Mouse (Mus musculus) lung, postnatal 0 days (tissue): ENCODE results near the gene Pym1. TPM values are rescaled to one million over a fixed set of nuclear protein-coding genes. Genes with fewer than 3 reads are reported as not detected.

ENCODE experiments used
- ATAC-seq: fragments of 200-750 bp; cut with Nextera tagmentation; 2 replicates; pipeline ENCODE4 v1.8.0; 2017; ENCODE audit warnings: moderate library complexity
- DNase-seq: peaks from one replicate; pipeline ENCODE4 v3.0.0-alpha.2; 2016; ENCODE audit warnings: low spot score
- H3K27ac ChIP-seq: fragments of 300-500 bp; sonication (generic); 2 replicates; pipeline ENCODE4 v1.5.1; 2014; ENCODE audit warnings: antibody characterized with exemption, mild to moderate bottlenecking, low read length, mixed read lengths
- H3K27me3 ChIP-seq: fragments of 300-500 bp; sonication (generic); replicated peaks from 2 replicates; pipeline ENCODE4 v1.6.1; 2014; ENCODE audit warnings: low read length, mixed read lengths; ENCODE audit not compliant: insufficient read depth
- H3K36me3 ChIP-seq: fragments of 300-500 bp; sonication (generic); 2 replicates; pipeline ENCODE4 v1.6.1; 2014; ENCODE audit warnings: low read length, mixed read lengths; ENCODE audit not compliant: insufficient read depth
- H3K4me1 ChIP-seq: fragments of 300-500 bp; sonication (generic); 2 replicates; pipeline ENCODE4 v1.6.1; 2014; ENCODE audit warnings: antibody characterized with exemption, low read depth, low read length, mixed read lengths; ENCODE audit not compliant: insufficient read depth
- H3K4me2 ChIP-seq: fragments of 300-500 bp; sonication (generic); replicated peaks from 2 replicates; pipeline ENCODE4 v1.6.1; 2014; ENCODE audit warnings: low read depth, mild to moderate bottlenecking, low read length, moderate library complexity, mixed read lengths
- H3K4me3 ChIP-seq: fragments of 300-500 bp; sonication (generic); 2 replicates; pipeline ENCODE4 v1.5.1; 2014; ENCODE audit warnings: low read depth, low read length
- H3K9ac ChIP-seq: fragments of 300-500 bp; sonication (generic); replicated peaks from 2 replicates; pipeline ENCODE4 v1.6.1; 2014; ENCODE audit warnings: low read depth, mild to moderate bottlenecking
- H3K9me3 ChIP-seq: fragments of 300-500 bp; sonication (generic); 2 replicates; pipeline ENCODE4 v1.6.1; 2016; ENCODE audit warnings: low read length, mixed read lengths
- CTCF ChIP-seq: IDR thresholded peaks from 2 replicates; pipeline ENCODE4 v1.5.1; 2016; ENCODE audit warnings: antibody characterized with exemption, mild to moderate bottlenecking
- EP300 ChIP-seq: IDR thresholded peaks from 2 replicates; pipeline ENCODE4 v1.6.1; 2016; ENCODE audit warnings: antibody characterized with exemption, mild to moderate bottlenecking, control low read depth
- WGBS: fragments of 180-500 bp; shearing (Covaris S2); extraction: QIAGEN DNeasy Blood & Tissue Kit; methylation state at CpG from one replicate; pipeline ENCODE4 v1.1.7; 2014; 5-methylcytosine and 5-hydroxymethylcytosine counted together
- polyA plus RNA-seq: library from polyadenylated mRNA; unstranded; fragments of >200 nt; fragmentation: Nextera tagmentation; extraction: Ambion mirVana; gene quantifications from 2 replicates; pipeline ENCODE4 v1.2.1, GENCODE M21; 2015

Pym1 gene
- polyA plus RNA-seq, 1 experiment from 2014 or later, result 24.9 TPM

- ATAC-seq, result peak; percentile 75
- no peak overlapping the region for H3K4me3 ChIP-seq
- 0 out of 2 replicates have a peak, but pooled peaks cover 10% of the 10 kb centered on the region for H3K36me3 ChIP-seq
- H3K4me2 ChIP-seq, result no peak overlapping the region
- WGBS, result 17% methylated on average over 10 of the region's 10 CpGs
- H3K9ac ChIP-seq, result no peak overlapping the region
- TF ChIP-seq CTCF (peak; percentile 87), EP300 (no peak)
- DNase-seq, result peak; percentile 79
- no peak overlapping the region for H3K27ac ChIP-seq
- H3K4me1 ChIP-seq, result no peaks in the 10 kb centered on the region
- no peaks in the 10 kb centered on the region for H3K27me3 ChIP-seq
- no peaks in the 10 kb centered on the region for H3K9me3 ChIP-seq
Observed at GRCm38 (mm10) chr10:128731002-128731433, 16.7 kb upstream of the Pym1 start.

- Histone ChIP-seq H3K9ac (no peak overlapping the region), H3K9me3 (no peaks in the 10 kb centered on the region), H3K4me1 (no peaks in the 10 kb centered on the region), H3K27me3 (no peaks in the 10 kb centered on the region), H3K4me3 (no peak overlapping the region), H3K36me3 (0 out of 2 replicates have a peak, but pooled peaks cover 10% of the 10 kb centered on the region), H3K27ac (no peak overlapping the region), H3K4me2 (no peak overlapping the region)
- TF ChIP-seq CTCF (no peak), EP300 (no peak)
- ATAC-seq (no peak), DNase-seq (no peak)
Observed at GRCm38 (mm10) chr10:128731992-128732391, 15.7 kb upstream of the Pym1 start.

DNA sequence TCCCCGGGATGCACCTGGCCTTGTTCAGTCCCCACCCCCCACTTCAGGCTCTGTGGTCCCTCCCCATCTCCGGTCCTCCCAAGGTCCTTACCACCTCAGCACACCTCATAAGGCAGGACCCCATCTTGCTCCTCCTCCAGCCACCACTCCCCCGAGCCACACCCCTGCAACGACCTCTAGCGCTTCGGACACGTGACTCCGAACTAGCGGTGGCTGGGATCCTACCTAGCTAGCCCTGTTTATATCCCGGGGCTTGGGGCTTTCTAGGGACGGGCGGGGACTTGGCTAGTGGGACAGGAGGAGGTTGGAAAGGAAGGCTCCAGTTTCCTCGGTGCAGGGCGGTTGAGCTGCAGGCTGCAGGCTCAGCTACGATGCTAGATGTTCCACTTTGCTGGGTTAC is 10.3 kb upstream of the Pym1 start:
- H3K36me3 ChIP-seq, result 0 out of 2 replicates have a peak, but pooled peaks cover 10% of the 10 kb centered on the region
- TF ChIP-seq EP300 (no peak), CTCF (no peak)
- no peak overlapping the region for H3K27ac ChIP-seq
- DNase-seq, result no peak
- no peak overlapping the region for H3K4me3 ChIP-seq
- no peak overlapping the region for H3K4me2 ChIP-seq
- peaks cover 1% of the 10 kb centered on the region; the same call in 1 of the 2 replicates for H3K4me1 ChIP-seq
- 6% methylated on average over 14 of the region's 15 CpGs for WGBS
- H3K9ac ChIP-seq, result no peak overlapping the region
- H3K27me3 ChIP-seq, result no peaks in the 10 kb centered on the region
- H3K9me3 ChIP-seq, result no peaks in the 10 kb centered on the region
- peak; percentile 35 for ATAC-seq

- WGBS, result 42% methylated on average over 2 of the region's 2 CpGs
- H3K9me3 ChIP-seq, result no peaks in the 10 kb centered on the region
- no peak overlapping the region for H3K4me2 ChIP-seq
- no peak for DNase-seq
- ATAC-seq, result no peak
- no peak overlapping the region for H3K4me3 ChIP-seq
- no peak overlapping the region for H3K9ac ChIP-seq
- no peaks in the 10 kb centered on the region for H3K36me3 ChIP-seq
- H3K27me3 ChIP-seq, result no peaks in the 10 kb centered on the region
- H3K27ac ChIP-seq, result no peak overlapping the region
- TF ChIP-seq CTCF (no peak), EP300 (no peak)
- peaks cover 15% of the 10 kb centered on the region; the same call in 1 of the 2 replicates for H3K4me1 ChIP-seq
Observed at GRCm38 (mm10) chr10:128740296-128740695, 7.4 kb upstream of the Pym1 start.

DNA sequence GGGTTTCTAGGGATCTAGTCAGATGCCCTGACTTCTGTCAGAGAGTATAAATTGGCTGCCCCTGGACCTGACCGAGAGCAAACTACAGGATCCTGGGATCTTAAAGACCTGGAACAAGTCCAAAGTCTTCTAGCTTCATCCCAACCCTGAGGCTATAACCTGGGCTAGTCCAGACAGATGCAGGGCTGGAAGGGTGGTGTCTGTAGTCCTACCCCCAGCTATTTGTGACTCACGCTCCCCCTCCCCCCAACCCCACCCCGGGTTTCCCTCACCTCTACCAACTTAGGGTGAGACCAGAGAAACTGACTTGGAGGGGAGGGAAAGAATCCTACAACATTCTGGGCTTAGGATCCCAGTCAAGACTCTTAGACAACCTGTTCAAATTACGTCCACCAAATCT is 5.1 kb upstream of the Pym1 start:
- Histone ChIP-seq H3K4me2 (peak overlapping the region; percentile 90), H3K4me3 (peak overlapping the region; percentile 70), H3K27me3 (no peaks in the 10 kb centered on the region), H3K36me3 (no peaks in the 10 kb centered on the region), H3K9ac (no peak overlapping the region; the same call in 1 of the 2 replicates), H3K4me1 (peaks cover 18% of the 10 kb centered on the region; the same call in 1 of the 2 replicates), H3K27ac (peak overlapping the region; percentile 93; the same call in 1 of the 2 replicates), H3K9me3 (no peaks in the 10 kb centered on the region)
- DNase-seq (no peak), ATAC-seq (no peak)
- TF ChIP-seq EP300, result no peak
- TF ChIP-seq CTCF, result no peak
- 21% methylated on average over 4 of the region's 4 CpGs for WGBS

- peak overlapping the region; percentile 90 for H3K4me2 ChIP-seq
- peak overlapping the region; percentile 67 for H3K9ac ChIP-seq
- WGBS, result 3% methylated on average over 7 of the region's 7 CpGs
- DNase-seq, result peak; percentile 51
- H3K4me1 ChIP-seq, result peaks cover 18% of the 10 kb centered on the region; the same call in 1 of the 2 replicates
- ATAC-seq, result no peak
- no peaks in the 10 kb centered on the region for H3K27me3 ChIP-seq
- TF ChIP-seq EP300 (no peak), CTCF (no peak)
- H3K27ac ChIP-seq, result peak overlapping the region; percentile 93
- no peaks in the 10 kb centered on the region for H3K36me3 ChIP-seq
- peak overlapping the region; percentile 70 for H3K4me3 ChIP-seq
- H3K9me3 ChIP-seq, result no peaks in the 10 kb centered on the region
Observed at GRCm38 (mm10) chr10:128743235-128743634, 4.5 kb upstream of the Pym1 start.
